Mouse (Mus musculus) adrenal gland, postnatal 14 days (tissue): ENCODE results near the gene 2300002M23Rik. TPM values are rescaled to one million over a fixed set of nuclear protein-coding genes. Genes with fewer than 3 reads are reported as not detected.

Source experiments
- total RNA-seq: library from RNA; stranded (reverse); gene quantifications from 2 replicates; pipeline ENCODE4 v1.2.3, GENCODE M21; 2021

Gene 2300002M23Rik
- total RNA-seq, 1 experiment from 2014 or later: not detected

Other genes starting within 250 kb of the 2300002M23Rik start
- 1.7 and 2.7 TPM in 2 replicates for gene H2-Q1, start 247.0 kb upstream of the 2300002M23Rik start, total RNA-seq
- 0.49 and 1.3 TPM in 2 replicates for gene H2-Q2, start 225.2 kb upstream of the 2300002M23Rik start, total RNA-seq
- 16.3 and 26.4 TPM in 2 replicates for gene H2-Q4, start 187.8 kb upstream of the 2300002M23Rik start, total RNA-seq
- 0.74 and 7.4 TPM in 2 replicates for gene H2-Q6, start 142.6 kb upstream of the 2300002M23Rik start, total RNA-seq
- 2.7 and 11.1 TPM in 2 replicates for gene H2-Q7, start 128.3 kb upstream of the 2300002M23Rik start, total RNA-seq
- 4.4 and 61.3 TPM in 2 replicates for gene H2-Q10, start 97.4 kb upstream of the 2300002M23Rik start, total RNA-seq
- gene Pou5f1, start 61.4 kb upstream of the 2300002M23Rik start, total RNA-seq: 0.26 and 0.45 TPM in 2 replicates
- 19.9 and 21.4 TPM in 2 replicates for gene Tcf19, start 50.6 kb upstream of the 2300002M23Rik start, total RNA-seq
- gene Cchcr1, start 50.4 kb upstream of the 2300002M23Rik start, total RNA-seq: 12.0 and 14.3 TPM in 2 replicates
- not detected in 2 replicates for gene Psors1c2, start 34.2 kb upstream of the 2300002M23Rik start, total RNA-seq
- gene Cdsn, start 15.3 kb upstream of the 2300002M23Rik start, total RNA-seq: 0.23 and 0.37 TPM in 2 replicates
- gene Sfta2, start 34.1 kb downstream of the 2300002M23Rik start, total RNA-seq: not detected in 2 replicates
- gene Gm9573, start 59.2 kb downstream of the 2300002M23Rik start, total RNA-seq: not detected in 2 replicates
- gene Mucl3, start 76.2 kb downstream of the 2300002M23Rik start, total RNA-seq: not detected in 2 replicates
- 49.6 and 52.0 TPM in 2 replicates for gene Vars2, start 100.1 kb downstream of the 2300002M23Rik start, total RNA-seq
- gene Gtf2h4, start 106.3 kb downstream of the 2300002M23Rik start, total RNA-seq: 24.3 and 24.7 TPM in 2 replicates
- 36.3 and 36.4 TPM in 2 replicates for gene Ddr1, start 137.2 kb downstream of the 2300002M23Rik start, total RNA-seq